Mouse (Mus musculus) kidney, postnatal 36 days (tissue): ENCODE data around the gene Adat1.

Experiments used
- DNase-seq, 2 experiments: peaks; one replicate each; pipeline ENCODE4 v3.0.0; 2021 to 2022; ENCODE audit warnings: mixed read lengths in 2 of 2

Gene Adat1

GRCm38 (mm10) chr8:111967246-111967870 is 24.7 kb downstream of the Adat1 start:
- DNase-seq = no peak

GRCm38 (mm10) chr8:111964849-111965561 is 27.1 kb downstream of the Adat1 start:
- no peak for DNase-seq

GRCm38 (mm10) chr8:111964351-111964750 is 27.8 kb downstream of the Adat1 start:
- no peak for DNase-seq

- no peak for DNase-seq
Measured at GRCm38 (mm10) chr8:111963546-111963945, 28.6 kb downstream of the Adat1 start.

DNA sequence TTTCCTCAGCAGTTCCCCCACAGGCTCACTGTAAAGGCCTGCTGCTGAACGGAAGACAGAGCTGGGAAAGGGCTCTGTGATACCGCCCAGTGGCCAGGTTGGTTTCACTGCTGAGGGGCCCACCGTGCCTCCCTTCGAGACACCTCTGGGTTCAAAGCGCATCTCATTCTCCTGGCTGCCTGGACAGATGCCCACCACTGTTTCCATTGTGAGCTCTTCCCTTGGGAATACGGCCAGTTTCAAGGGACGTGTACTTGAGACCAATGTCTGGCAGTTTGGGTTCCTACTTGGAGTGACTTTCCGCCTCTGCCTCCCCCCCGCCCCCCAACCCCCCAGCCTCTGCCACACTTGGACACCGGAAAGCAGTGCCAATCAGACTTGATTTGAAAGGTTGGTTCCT is 29.0 kb downstream of the Adat1 start:
- peak in 1 of 2 experiments; percentile 14 for DNase-seq

- no peak for DNase-seq
Measured at GRCm38 (mm10) chr8:111962589-111962988, 29.5 kb downstream of the Adat1 start.

- DNase-seq = no peak
Measured at GRCm38 (mm10) chr8:111961330-111961729, 30.8 kb downstream of the Adat1 start.

GRCm38 (mm10) chr8:111960591-111961321 is 31.3 kb downstream of the Adat1 start:
- no peak for DNase-seq

DNA sequence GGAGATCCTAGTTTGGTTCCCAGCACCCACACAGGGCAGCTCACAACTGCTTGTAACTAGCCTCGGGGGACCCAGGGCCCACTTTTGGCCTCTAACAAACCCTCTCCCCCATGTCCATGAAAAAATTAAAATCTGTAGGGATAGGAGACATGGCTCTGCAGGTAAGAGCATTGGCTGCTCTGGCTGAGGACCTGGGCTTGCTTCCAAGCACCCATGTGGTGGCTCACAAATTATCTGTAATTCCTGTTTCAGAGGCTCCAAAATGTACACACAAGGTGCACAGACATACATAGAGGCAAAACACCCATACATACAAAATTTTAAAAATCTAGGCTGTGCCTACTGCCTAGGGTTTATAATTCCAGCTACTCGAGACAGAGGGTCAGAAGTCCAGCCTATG is 34.9 kb downstream of the Adat1 start:
- no peak for DNase-seq

- DNase-seq = no peak
Measured at GRCm38 (mm10) chr8:111955879-111956278, 36.2 kb downstream of the Adat1 start.

DNA sequence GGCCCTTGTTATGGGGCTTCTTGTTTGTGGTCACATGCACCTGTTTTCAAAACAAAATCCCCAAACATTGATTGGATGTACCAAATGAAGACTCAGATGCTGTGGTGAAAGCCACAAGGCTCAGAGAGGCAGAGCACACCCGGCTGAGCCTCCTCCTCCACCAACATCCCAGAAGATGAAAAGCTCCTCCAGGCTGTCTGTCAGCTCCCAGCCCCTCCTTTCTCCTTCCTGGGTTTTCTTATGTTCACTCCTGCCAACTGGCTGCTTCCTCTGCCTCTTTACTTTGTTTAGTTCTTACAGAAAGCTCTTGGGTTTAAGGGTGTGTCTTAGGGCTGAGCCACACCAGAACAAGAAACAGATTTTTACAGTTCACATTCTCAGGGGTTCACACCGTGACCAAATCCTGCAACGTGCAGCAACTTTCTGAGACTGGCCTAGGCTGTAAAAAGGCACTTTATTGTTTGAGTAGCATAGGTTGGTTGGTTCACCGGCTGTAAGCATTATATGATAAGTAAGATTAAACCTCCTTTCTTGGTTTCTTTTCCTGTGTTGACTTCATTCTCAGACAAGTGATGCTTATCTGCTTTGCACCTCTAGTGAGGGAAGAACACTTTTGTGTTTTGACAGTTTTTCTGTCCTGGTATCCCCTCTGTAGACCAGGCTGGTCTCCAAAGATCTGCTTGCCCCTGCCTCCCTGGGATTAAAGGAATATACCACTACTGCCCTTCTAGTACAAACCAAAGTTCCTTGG is 37.1 kb downstream of the Adat1 start:
- DNase-seq = no peak

DNA sequence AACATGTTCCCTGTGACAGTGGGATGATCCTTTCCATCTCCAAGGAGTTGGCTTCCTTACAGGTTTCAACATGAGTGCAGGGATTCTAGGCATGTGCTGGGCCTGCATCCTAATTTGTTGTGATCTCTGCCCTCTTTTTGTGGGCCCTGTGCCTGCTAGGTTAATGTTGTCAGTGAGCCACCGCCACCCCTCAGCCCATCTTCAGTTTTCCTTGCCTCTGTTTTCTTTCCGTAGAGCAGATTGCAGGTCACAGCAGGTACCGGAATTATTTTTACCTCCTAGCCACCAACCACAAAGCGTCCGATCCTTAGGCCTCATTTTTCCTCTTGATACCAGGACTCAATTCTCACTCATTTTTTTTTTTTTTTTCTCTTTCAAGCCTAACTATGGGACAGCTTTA is 40.2 kb downstream of the Adat1 start:
- DNase-seq = no peak

GRCm38 (mm10) chr8:111951317-111951716 is 40.8 kb downstream of the Adat1 start:
- DNase-seq = no peak

GRCm38 (mm10) chr8:111950846-111951245 is 41.3 kb downstream of the Adat1 start:
- no peak for DNase-seq

- no peak for DNase-seq
Measured at GRCm38 (mm10) chr8:111947954-111948353, 44.1 kb downstream of the Adat1 start.

DNA sequence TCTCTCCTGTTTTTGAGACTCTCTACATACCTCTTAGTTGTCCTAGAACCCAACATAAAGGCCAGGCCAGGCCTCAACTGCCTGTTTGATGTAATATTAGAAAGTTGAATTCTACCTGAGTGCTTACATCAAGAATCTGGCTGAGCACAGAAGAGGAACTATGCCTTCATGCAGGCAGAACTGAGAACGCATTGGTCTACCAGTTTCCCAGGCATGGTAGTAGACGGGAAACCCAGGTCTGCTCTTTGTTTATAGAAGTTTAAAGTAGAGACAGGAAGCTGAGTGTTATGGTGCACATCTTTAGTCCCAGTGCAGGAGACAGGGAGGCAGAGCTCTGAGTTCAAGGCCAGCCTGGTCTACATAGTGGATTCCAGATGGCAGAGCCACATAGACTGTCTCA is 45.0 kb downstream of the Adat1 start:
- no peak for DNase-seq

- DNase-seq = no peak
Measured at GRCm38 (mm10) chr8:111943544-111943943, 48.6 kb downstream of the Adat1 start.

GRCm38 (mm10) chr8:111941101-111941454 is 51.0 kb downstream of the Adat1 start:
- peak; percentile 37 to 73 for DNase-seq

DNA sequence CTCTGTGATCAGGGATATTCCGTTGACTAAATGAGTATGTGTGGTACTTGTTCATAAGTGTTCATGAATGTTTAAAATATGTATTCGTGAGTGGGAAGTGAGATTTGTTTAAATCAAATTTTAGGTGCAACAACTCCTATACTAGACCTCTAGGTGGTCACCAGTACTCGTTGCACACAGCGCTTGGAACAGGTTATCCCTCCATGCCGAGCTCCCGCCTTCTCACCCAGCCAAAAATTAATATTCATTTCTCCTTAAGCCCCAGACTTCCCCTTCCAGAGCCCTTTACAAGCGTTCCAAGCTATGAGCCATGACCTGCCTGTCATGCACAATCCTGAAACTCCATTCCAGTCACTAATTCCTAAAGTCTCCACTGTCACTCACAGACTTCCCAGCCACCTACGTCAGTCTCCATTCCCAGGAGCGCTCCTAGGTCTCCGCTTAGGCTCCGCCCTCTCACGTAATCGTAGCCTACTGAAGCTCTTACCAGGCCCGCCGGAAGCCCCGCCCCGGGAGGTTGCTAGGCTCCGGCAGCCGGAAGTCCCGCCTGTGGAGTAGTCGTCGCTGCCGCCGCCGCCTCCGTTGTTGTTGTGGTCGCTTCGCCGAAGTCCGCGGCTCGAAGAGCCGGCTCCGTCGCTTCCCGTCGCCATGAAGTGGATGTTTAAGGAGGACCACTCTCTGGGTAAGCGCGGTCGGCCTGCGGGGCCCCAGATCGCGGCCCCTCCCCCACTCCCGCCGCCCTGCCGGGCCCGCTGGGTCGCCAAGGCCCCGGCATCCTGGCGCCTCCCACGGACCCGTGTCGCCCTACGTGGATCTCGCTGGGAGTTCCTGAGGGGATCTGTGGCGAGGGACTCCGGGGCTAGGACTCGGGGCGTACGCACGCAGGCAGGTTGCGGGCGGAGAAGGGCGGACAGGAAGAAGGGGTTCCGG is 51.7 kb downstream of the Adat1 start, which contains the start of gene Gabarapl2:
TSS of gene Gabarapl2 (plus strand) at position 533 of the 930 bp plus-strand sequence.
- peak; percentile 99 to 100 for DNase-seq

DNA sequence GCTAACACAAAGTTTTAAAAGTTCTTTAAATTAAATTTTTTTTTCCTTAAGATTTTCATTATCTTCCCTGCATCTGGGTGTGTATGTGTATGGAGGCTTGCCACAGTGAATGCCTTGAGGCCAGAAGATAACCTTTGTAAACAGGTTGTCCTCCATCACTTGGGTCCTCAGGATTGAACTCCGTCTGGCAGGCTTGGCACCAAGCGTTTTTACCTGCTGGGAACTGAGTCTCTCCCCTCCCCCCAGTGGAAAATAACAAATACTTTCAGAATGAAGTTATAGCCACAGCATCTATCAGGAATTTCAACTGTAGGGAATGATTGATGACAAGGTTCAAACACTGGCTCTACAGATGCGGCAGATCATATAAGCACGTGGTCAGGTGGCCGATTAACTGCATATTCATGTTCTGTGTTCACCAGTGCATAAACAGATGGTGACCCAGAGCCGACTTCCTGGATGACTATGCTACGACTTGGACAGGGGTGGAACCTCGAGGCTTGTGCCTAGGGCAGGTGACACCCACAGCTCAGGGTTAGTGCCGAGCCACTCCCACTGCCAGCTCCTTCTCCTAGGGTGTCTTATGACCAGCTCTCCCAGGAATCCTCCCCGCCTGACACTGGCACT is 52.5 kb downstream of the Adat1 start:
- DNase-seq = peak; percentile 70 to 86
